Mouse (Mus musculus): ENCODE results near the gene Mn1.

DNA sequence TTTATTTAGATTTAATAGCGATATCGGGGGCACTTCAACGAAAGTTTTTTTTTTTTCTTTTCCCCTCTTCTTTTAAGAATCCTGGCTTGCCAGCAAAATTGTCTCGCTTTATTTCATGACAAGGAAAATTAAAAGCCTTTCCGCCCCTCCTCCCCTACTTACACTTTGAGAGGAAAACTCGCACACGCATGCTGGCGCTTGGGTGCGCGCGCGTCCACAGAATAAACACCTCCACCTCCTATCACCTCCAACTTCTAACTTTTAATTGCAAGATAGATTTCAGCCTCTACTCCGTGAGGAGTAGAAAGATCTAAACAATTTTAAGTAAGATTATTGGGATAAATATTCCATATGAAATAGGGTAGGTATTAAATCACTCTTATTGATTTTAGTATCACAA, 1.1 kb upstream of the Mn1 start:
- TF ChIP-seq CTCF (IDR thresholded peaks at IDR 0.05; ENCODE audit: borderline replicate concordance, insufficient read depth, low read depth, low read length) (no peak), POLR2A (IDR thresholded peaks at IDR 0.05; ENCODE audit: borderline replicate concordance, insufficient read depth, low read length) (no peak)
